ENCODE assay signal across 9 mouse cellular contexts in the genomic region with DNA sequence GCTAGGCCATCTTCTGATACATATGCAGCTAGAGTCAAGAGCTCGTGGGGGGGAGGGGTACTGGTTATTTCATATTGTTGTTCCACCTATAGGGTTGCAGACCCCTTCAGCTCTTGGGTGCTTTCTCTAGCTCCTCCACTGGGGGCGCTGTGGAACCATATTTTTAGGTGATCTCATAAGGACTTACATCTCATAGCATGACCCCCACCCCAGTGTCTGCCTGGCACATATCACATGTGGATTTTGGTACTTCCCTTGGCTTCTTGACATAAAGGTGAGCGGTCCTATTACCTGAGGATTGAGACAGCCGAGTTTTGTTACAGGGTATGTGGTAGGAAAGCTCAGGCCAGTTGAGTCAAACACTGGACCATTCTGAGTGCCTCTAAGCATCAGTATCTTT. TPM values are rescaled to one million over a fixed set of nuclear protein-coding genes. Genes with fewer than 3 reads are reported as not detected.
DNase-seq lines count a peak whose midpoint lies in the region; ATAC-seq and TF ChIP-seq lines count a peak whose summit lies in the region.
"Had no signal": no experiment of that assay in that cellular context is flagged by ENCODE, and none has a peak within 500 bp of the region (broad histone marks: within the 10 kb centered on the region; RNA-seq: fewer than 3 reads in every experiment).

No protein-coding gene starts in this region.

- DNase-seq in kidney, adult 9 months, result peak; percentile 4
- no peak for DNase-seq in kidney, adult 11 months
- DNase-seq in MEL (ENCODE audit: low read depth, low spot score), result peak; percentile 49
- DNase-seq in thymus, adult 18-20 months, result peak; percentile 26 to 48
- DNase-seq in gastrocnemius, adult 18-20 months (ENCODE audit: low spot score), result no peak
- no peak for DNase-seq in layer of hippocampus, adult 8-10 months (ENCODE audit: low spot score in 2 of 2)

- no peaks in the 10 kb centered on the region for H3K27me3 ChIP-seq in MEL (ENCODE audit: control insufficient read depth in 1 of 2, insufficient read depth in 2 of 2, low read length in 2 of 2)
- H3K27me3 ChIP-seq: embryonic facial prominence, embryonic 13.5 days had no signal

- H3K4me1 ChIP-seq in MEL (ENCODE audit: control insufficient read depth in 1 of 2, insufficient read depth in 2 of 2, low read length in 2 of 2), result no peaks in the 10 kb centered on the region
- H3K4me1 ChIP-seq: embryonic facial prominence, embryonic 13.5 days had no signal

- H3K79me2 ChIP-seq in MEL (ENCODE audit: control insufficient read depth, insufficient read depth, low read length, poor library complexity), result no peaks in the 10 kb centered on the region

- H3K9me3 ChIP-seq in MEL (replicated peaks; ENCODE audit: insufficient read depth, low read length), result no peaks in the 10 kb centered on the region
- H3K9me3 ChIP-seq: embryonic facial prominence, embryonic 13.5 days had no signal

- TF ChIP-seq RAD21 in MEL (IDR thresholded peaks at IDR 0.05; ENCODE audit: low read depth, low read length), result peak; percentile 12

- peak; percentile 27 to 43 (median 31); a peak in 4 of 6 replicates for TF ChIP-seq CTCF in MEL (IDR thresholded peaks at IDR 0.05 in 2 of 3, conservative IDR thresholded peaks at IDR 0.05 in 1 of 3; ENCODE audit: control insufficient read depth in 1 of 3, insufficient read depth in 1 of 3, low read depth in 2 of 3, low read length in 3 of 3, poor library complexity in 1 of 3, severe bottlenecking in 1 of 3)

- no peak for TF ChIP-seq EP300 in MEL (IDR thresholded peaks at IDR 0.05; ENCODE audit: low read depth in 1 of 2, low read length in 2 of 2)

- TF ChIP-seq POLR2A in MEL (IDR thresholded peaks at IDR 0.05; ENCODE audit: control insufficient read depth in 1 of 2, insufficient read depth in 1 of 2, low read depth in 1 of 2, low read length in 2 of 2, poor library complexity in 1 of 2), result no peak

- H3K36me3 ChIP-seq in MEL (ENCODE audit: control insufficient read depth in 1 of 2, insufficient read depth in 2 of 2, low read length in 2 of 2), result no peaks in the 10 kb centered on the region
- H3K36me3 ChIP-seq: embryonic facial prominence, embryonic 13.5 days had no signal

- no peak overlapping the region for H3K9ac ChIP-seq in MEL (ENCODE audit: control insufficient read depth, low read depth, low read length, poor library complexity, severe bottlenecking)
- H3K9ac ChIP-seq: embryonic facial prominence, embryonic 13.5 days had no signal

- no peak overlapping the region for H3K4me3 ChIP-seq in MEL (ENCODE audit: control insufficient read depth in 1 of 2, insufficient read depth in 1 of 2, low read depth in 2 of 2, low read length in 2 of 2)
- H3K4me3 ChIP-seq: embryonic facial prominence, embryonic 13.5 days had no signal

- no peak overlapping the region for H3K27ac ChIP-seq in MEL (ENCODE audit: control insufficient read depth, low read depth, low read length)
- H3K27ac ChIP-seq: embryonic facial prominence, embryonic 13.5 days had no signal

- peak; percentile 49; the same call in 1 of the 2 replicates for ATAC-seq in erythroblast, adult 5-6 weeks (replicated peaks; ENCODE audit: low FRiP score, poor library complexity, severe bottlenecking)
- ATAC-seq in megakaryocyte-erythroid progenitor cell, adult 5-6 weeks (replicated peaks; ENCODE audit: low FRiP score, low TSS enrichment, poor library complexity, severe bottlenecking), result peak; percentile 52; the same call in 1 of the 2 replicates

TF ChIP-seq in MEL, 35 proteins besides CTCF, POLR2A, EP300 and RAD21:
- no peak for TF ChIP-seq ZKSCAN1 (IDR thresholded peaks at IDR 0.05; ENCODE audit: low read depth, low read length)
- TF ChIP-seq ETS1 (IDR thresholded peaks at IDR 0.05; ENCODE audit: low read depth, low read length), result no peak
- TF ChIP-seq HCFC1 (IDR thresholded peaks at IDR 0.05; ENCODE audit: low read depth, low read length), result no peak
- TF ChIP-seq UBTF (IDR thresholded peaks at IDR 0.05; ENCODE audit: borderline replicate concordance, insufficient read depth, low read depth, low read length), result no peak
- no peak for TF ChIP-seq MAZ (IDR thresholded peaks at IDR 0.05; ENCODE audit: low read depth, low read length)
- no peak for TF ChIP-seq MYB (IDR thresholded peaks at IDR 0.05; ENCODE audit: low read depth, low read length)
- no peak for TF ChIP-seq JUND (IDR thresholded peaks at IDR 0.05; ENCODE audit: low read depth, low read length)
- no peak for TF ChIP-seq ZMIZ1 (IDR thresholded peaks at IDR 0.05; ENCODE audit: low read depth, low read length)
- no peak for TF ChIP-seq USF1 (IDR thresholded peaks at IDR 0.05; ENCODE audit: low read depth, low read length)
- no peak for TF ChIP-seq NELFE (IDR thresholded peaks at IDR 0.05; ENCODE audit: low read depth, low read length)
- no peak for TF ChIP-seq ZNF384 (IDR thresholded peaks at IDR 0.05; ENCODE audit: low read depth, low read length)
- TF ChIP-seq MAX (IDR thresholded peaks at IDR 0.05; ENCODE audit: low read length), result no peak
- no peak for TF ChIP-seq MXI1 (IDR thresholded peaks at IDR 0.05; ENCODE audit: low read depth, low read length)
- TF ChIP-seq GATA1 (IDR thresholded peaks at IDR 0.05; ENCODE audit: low read depth, low read length), result no peak
- no peak for TF ChIP-seq MEF2A (IDR thresholded peaks at IDR 0.05; ENCODE audit: extremely low read depth, insufficient replicate concordance, low read depth, low read length, poor library complexity, severe bottlenecking)
- no peak for TF ChIP-seq POLR2AphosphoS5 (IDR thresholded peaks at IDR 0.05; ENCODE audit: borderline replicate concordance, low read depth, low read length)
- no peak for TF ChIP-seq GABPA (IDR thresholded peaks at IDR 0.05; ENCODE audit: low read depth, low read length)
- no peak for TF ChIP-seq MAFK (IDR thresholded peaks at IDR 0.05; ENCODE audit: borderline replicate concordance, low read depth, low read length)
- TF ChIP-seq CHD1 (IDR thresholded peaks at IDR 0.05; ENCODE audit: low read depth, low read length), result no peak
- no peak for TF ChIP-seq KAT2A (conservative IDR thresholded peaks at IDR 0.05; ENCODE audit: low read depth, low read length)

RNA-seq across cellular contexts. Expression of a gene that starts 22.0 kb away (rescaled TPM):
- 0.08 TPM in 1 of 2 replicates, not detected in the other for total RNA-seq in MEL (2012; rRNA removed)
- under 1 TPM in 1 of 2 experiments, not detected in 1; 0.13 TPM for polyA plus RNA-seq in MEL (2012; ENCODE audit: insufficient read depth in 1 of 2, insufficient read length in 2 of 2, low read depth in 1 of 2, low replicate concordance in 2 of 2, missing spikeins in 1 of 2)
- 1.2 and 2.3 TPM in 2 replicates for total RNA-seq in erythroblast, adult 5-6 weeks (2015; ENCODE audit: low replicate concordance)
- total RNA-seq in erythroblast, adult 5-6 weeks (2017; ENCODE audit: low replicate concordance), result 0.26 and 0.28 TPM in 2 replicates
- 0.63 and 4.1 TPM in 2 replicates for total RNA-seq in megakaryocyte-erythroid progenitor cell, adult 5-6 weeks (2014; fragmentation: Nextera tagmentation)
- total RNA-seq in megakaryocyte-erythroid progenitor cell, adult 5-6 weeks (2017), result 0.14 and 3.3 TPM in 2 replicates
- total RNA-seq in gastrocnemius, adult 18-20 months (2021), result under 1 TPM; 0.48 to 0.88 TPM
- total RNA-seq in layer of hippocampus, adult 8-10 months (2022), result 100 to 1,000 TPM; 187 to 266 (median 218) TPM

RNA-seq across cellular contexts. Expression of a gene that starts 22.7 kb away (rescaled TPM):
- 42.8 and 47.1 TPM in 2 replicates for total RNA-seq in MEL (2012; rRNA removed)
- 100 to 1,000 TPM in 1 of 2 experiments, 10 to 100 TPM in 1; 41.4 to 110 TPM for polyA plus RNA-seq in MEL (2012; ENCODE audit: insufficient read depth in 1 of 2, insufficient read length in 2 of 2, low read depth in 1 of 2, low replicate concordance in 2 of 2, missing spikeins in 1 of 2)
- 33.9 and 44.2 TPM in 2 replicates for total RNA-seq in erythroblast, adult 5-6 weeks (2015; ENCODE audit: low replicate concordance)
- total RNA-seq in erythroblast, adult 5-6 weeks (2017; ENCODE audit: low replicate concordance), result 59.8 and 72.5 TPM in 2 replicates
- 53.8 and 56.1 TPM in 2 replicates for total RNA-seq in megakaryocyte-erythroid progenitor cell, adult 5-6 weeks (2014; fragmentation: Nextera tagmentation)
- total RNA-seq in megakaryocyte-erythroid progenitor cell, adult 5-6 weeks (2017), result 114 and 141 TPM in 2 replicates
- 10 to 100 TPM; 13.2 to 13.9 TPM for total RNA-seq in gastrocnemius, adult 18-20 months (2021)
- 10 to 100 TPM; 59.7 to 67.4 (median 63.0) TPM for total RNA-seq in layer of hippocampus, adult 8-10 months (2022)

Comparison
In these comparisons a context has a peak if more than half of its experiments do, and no peak if none do; other contexts are left out.
1. DNase-seq: peak in kidney, adult 9 months (single experiment), MEL (single experiment) and thymus, adult 18-20 months (2 of 2); none in kidney, adult 11 months (single experiment), gastrocnemius, adult 18-20 months (single experiment) and layer of hippocampus, adult 8-10 months (0 of 2).
2. RNA of a gene that starts 22.0 kb away (total RNA-seq): 187 to 266 TPM in layer of hippocampus, adult 8-10 months; 0.26 to 2.3 TPM in erythroblast, adult 5-6 weeks, 0.48 to 0.88 TPM in gastrocnemius, adult 18-20 months, 0.14 to 4.1 TPM in megakaryocyte-erythroid progenitor cell, adult 5-6 weeks and 0.08 TPM in MEL; every median in the first group is over 10 times any median in the second.